Mouse (Mus musculus) CH12.LX (cell line): ENCODE data around the gene Fau.

Experiments
- ELF1 ChIP-seq: IDR thresholded peaks from 2 replicates; pipeline ENCODE4 v1.6.1; 2014; ENCODE audit warnings: low read depth, mild to moderate bottlenecking, inconsistent platforms, low read length, improper control_type of control experiment
- EP300 ChIP-seq: IDR thresholded peaks from 2 replicates; pipeline ENCODE4 v1.6.1; 2011; ENCODE audit warnings: low read length, improper control_type of control experiment
- GABPA ChIP-seq: IDR thresholded peaks from 2 replicates; pipeline ENCODE4 v1.6.1; 2012; ENCODE audit warnings: low read depth, low read length, improper control_type of control experiment, inconsistent platforms; ENCODE audit not compliant: insufficient replicate concordance
- HCFC1 ChIP-seq: IDR thresholded peaks from 2 replicates; pipeline ENCODE4 v1.6.1; 2012; ENCODE audit warnings: low read depth, mild to moderate bottlenecking, inconsistent platforms, low read length, improper control_type of control experiment
- POLR2A ChIP-seq: IDR thresholded peaks from 2 replicates; pipeline ENCODE4 v1.6.1; 2011; ENCODE audit warnings: low read depth, mild to moderate bottlenecking, improper control_type of control experiment, low read length
- TCF12 ChIP-seq: IDR thresholded peaks from 2 replicates; pipeline ENCODE4 v1.6.1; 2014; ENCODE audit warnings: low read depth, mild to moderate bottlenecking, inconsistent platforms, low read length, improper control_type of control experiment
- USF1 ChIP-seq: IDR thresholded peaks from 2 replicates; pipeline ENCODE4 v1.6.1; 2014; ENCODE audit warnings: low read depth, mild to moderate bottlenecking, inconsistent platforms, low read length, improper control_type of control experiment
- ZNF384 ChIP-seq: IDR thresholded peaks from 2 replicates; pipeline ENCODE4 v1.6.1; 2012; ENCODE audit warnings: low read depth, low read length, improper control_type of control experiment, inconsistent platforms

DNA sequence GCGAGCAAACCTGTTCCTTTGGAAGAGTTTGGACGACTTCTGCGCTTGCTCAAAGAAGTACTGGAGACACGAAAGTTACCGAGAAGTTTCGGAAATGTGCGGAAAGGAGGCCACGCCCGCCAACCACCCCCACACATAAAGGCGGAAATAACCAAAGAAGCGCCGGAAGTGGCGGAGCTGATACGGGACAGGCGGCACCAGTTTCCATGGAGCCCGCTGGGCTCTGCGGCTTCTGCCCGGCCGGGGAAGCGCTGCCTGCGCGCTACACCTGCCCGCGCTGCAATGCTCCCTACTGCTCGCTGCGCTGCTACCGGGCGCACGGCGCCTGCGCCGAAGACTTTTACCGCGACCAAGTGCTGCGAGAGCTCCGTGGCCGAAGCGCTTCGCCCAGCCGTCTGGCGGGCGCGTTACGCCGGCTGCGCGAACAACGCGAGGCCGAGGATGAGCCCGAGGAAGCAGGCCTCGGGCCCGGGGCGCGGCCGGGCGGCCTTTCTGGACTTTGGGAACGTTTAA is 3.4 kb downstream of the Fau start, which contains the start of gene Znhit2:
- peak; percentile 91 for TF ChIP-seq ELF1
- peak; percentile 86 for TF ChIP-seq POLR2A
- no peak for TF ChIP-seq ZNF384
- no peak for TF ChIP-seq USF1
- peak; percentile 81 for TF ChIP-seq HCFC1
- no peak for TF ChIP-seq EP300
- TF ChIP-seq TCF12: peak; percentile 71; the same call in 1 of the 2 replicates
- TF ChIP-seq GABPA: no peak
